Mouse (Mus musculus): ENCODE measurements around the gene Dab1. TPM values are rescaled to one million over a fixed set of nuclear protein-coding genes. Genes with fewer than 3 reads are reported as not detected.

Dab1 gene
- polyA plus RNA-seq, 1 experiment: 35.8 TPM

GRCm38 (mm10) chr4:104770331-104770730, 1151.2 kb downstream of the Dab1 start:
- no peak overlapping the region for H3K4me3 ChIP-seq (replicated peaks; ENCODE audit: insufficient read depth, low read depth, low read length)
- no peaks in the 10 kb centered on the region; the same call in 1 of the 2 replicates for H3K27me3 ChIP-seq (ENCODE audit: control insufficient read depth, insufficient read depth, low read length)
- no peaks in the 10 kb centered on the region for H3K4me1 ChIP-seq (ENCODE audit: control insufficient read depth, insufficient read depth, low read length)
- TF ChIP-seq CTCF (IDR thresholded peaks at IDR 0.05; ENCODE audit: borderline replicate concordance, insufficient read depth, low read depth, low read length) (no peak), POLR2A (IDR thresholded peaks at IDR 0.05; ENCODE audit: borderline replicate concordance, insufficient read depth, low read length) (no peak)
- no peak for DNase-seq
- WGBS: 35% methylated on average over 4 of the region's 4 CpGs
- no peak overlapping the region for H3K27ac ChIP-seq (ENCODE audit: insufficient read depth, low read length)

- TF ChIP-seq POLR2A (IDR thresholded peaks at IDR 0.05; ENCODE audit: borderline replicate concordance, insufficient read depth, low read length): no peak
- no peak for TF ChIP-seq CTCF (IDR thresholded peaks at IDR 0.05; ENCODE audit: borderline replicate concordance, insufficient read depth, low read depth, low read length)
- DNase-seq: no peak
Observed at GRCm38 (mm10) chr4:104775601-104776000, 1156.4 kb downstream of the Dab1 start.

GRCm38 (mm10) chr4:104779460-104779859, 1160.3 kb downstream of the Dab1 start:
- H3K4me3 ChIP-seq (replicated peaks; ENCODE audit: insufficient read depth, low read depth, low read length): no peak overlapping the region
- DNase-seq: no peak

More at GRCm38 (mm10) chr4:104775601-104776000, 1156.4 kb downstream of the Dab1 start:
- Histone ChIP-seq H3K27me3 (ENCODE audit: control insufficient read depth, insufficient read depth, low read length) (no peaks in the 10 kb centered on the region; the same call in 1 of the 2 replicates), H3K4me3 (replicated peaks; ENCODE audit: insufficient read depth, low read depth, low read length) (no peak overlapping the region), H3K27ac (ENCODE audit: insufficient read depth, low read length) (no peak overlapping the region), H3K4me1 (ENCODE audit: control insufficient read depth, insufficient read depth, low read length) (no peaks in the 10 kb centered on the region)
- WGBS: 55% methylated on average over 3 of the region's 3 CpGs

GRCm38 (mm10) chr4:104781441-104781840, 1162.3 kb downstream of the Dab1 start:
- no peaks in the 10 kb centered on the region for H3K4me1 ChIP-seq (ENCODE audit: control insufficient read depth, insufficient read depth, low read length)
- WGBS: 95% methylated on average over 3 of the region's 3 CpGs
- no peaks in the 10 kb centered on the region for H3K27me3 ChIP-seq (ENCODE audit: control insufficient read depth, insufficient read depth, low read length)
- DNase-seq: no peak
- no peak overlapping the region for H3K4me3 ChIP-seq (replicated peaks; ENCODE audit: insufficient read depth, low read depth, low read length)
- no peak for TF ChIP-seq POLR2A (IDR thresholded peaks at IDR 0.05; ENCODE audit: borderline replicate concordance, insufficient read depth, low read length)
- no peak for TF ChIP-seq CTCF (IDR thresholded peaks at IDR 0.05; ENCODE audit: borderline replicate concordance, insufficient read depth, low read depth, low read length)
- H3K27ac ChIP-seq (ENCODE audit: insufficient read depth, low read length): no peak overlapping the region

More at GRCm38 (mm10) chr4:104779460-104779859, 1160.3 kb downstream of the Dab1 start:
- Histone ChIP-seq H3K27ac (ENCODE audit: insufficient read depth, low read length) (no peak overlapping the region), H3K4me1 (ENCODE audit: control insufficient read depth, insufficient read depth, low read length) (no peaks in the 10 kb centered on the region), H3K27me3 (ENCODE audit: control insufficient read depth, insufficient read depth, low read length) (no peaks in the 10 kb centered on the region)
- TF ChIP-seq POLR2A (IDR thresholded peaks at IDR 0.05; ENCODE audit: borderline replicate concordance, insufficient read depth, low read length) (no peak), CTCF (IDR thresholded peaks at IDR 0.05; ENCODE audit: borderline replicate concordance, insufficient read depth, low read depth, low read length) (no peak)
- WGBS: 81% methylated on average over 5 of the region's 5 CpGs

- TF ChIP-seq POLR2A (IDR thresholded peaks at IDR 0.05; ENCODE audit: borderline replicate concordance, insufficient read depth, low read length) (no peak), CTCF (IDR thresholded peaks at IDR 0.05; ENCODE audit: borderline replicate concordance, insufficient read depth, low read depth, low read length) (no peak)
- no peak for DNase-seq
- 82% methylated on average over 4 of the region's 4 CpGs for WGBS
- Histone ChIP-seq H3K4me1 (ENCODE audit: control insufficient read depth, insufficient read depth, low read length) (no peaks in the 10 kb centered on the region), H3K4me3 (replicated peaks; ENCODE audit: insufficient read depth, low read depth, low read length) (no peak overlapping the region), H3K27ac (ENCODE audit: insufficient read depth, low read length) (no peak overlapping the region), H3K27me3 (ENCODE audit: control insufficient read depth, insufficient read depth, low read length) (no peaks in the 10 kb centered on the region)
Observed at GRCm38 (mm10) chr4:104782346-104782745, 1163.2 kb downstream of the Dab1 start.

- no peaks in the 10 kb centered on the region for H3K4me1 ChIP-seq (ENCODE audit: control insufficient read depth, insufficient read depth, low read length)
- 97% methylated on average over 4 of the region's 4 CpGs for WGBS
- H3K27ac ChIP-seq (ENCODE audit: insufficient read depth, low read length): no peak overlapping the region
- no peak for DNase-seq
- no peak overlapping the region for H3K4me3 ChIP-seq (replicated peaks; ENCODE audit: insufficient read depth, low read depth, low read length)
- no peak for TF ChIP-seq POLR2A (IDR thresholded peaks at IDR 0.05; ENCODE audit: borderline replicate concordance, insufficient read depth, low read length)
- no peak for TF ChIP-seq CTCF (IDR thresholded peaks at IDR 0.05; ENCODE audit: borderline replicate concordance, insufficient read depth, low read depth, low read length)
- no peaks in the 10 kb centered on the region for H3K27me3 ChIP-seq (ENCODE audit: control insufficient read depth, insufficient read depth, low read length)
Observed at GRCm38 (mm10) chr4:104792111-104792510, 1173.0 kb downstream of the Dab1 start.
